Mouse (Mus musculus): Measurements from ENCODE around the gene Vash2.

Gene Vash2

GRCm38 (mm10) chr1:190976887-190977573, 2.1 kb downstream of the Vash2 start:
- no peak for DNase-seq (ENCODE audit: low spot score in 2 of 2)

GRCm38 (mm10) chr1:190974833-190975232, 4.3 kb downstream of the Vash2 start:
- no peak for DNase-seq (ENCODE audit: low spot score in 2 of 2)

- no peak for DNase-seq (ENCODE audit: low spot score in 2 of 2)
Measured at GRCm38 (mm10) chr1:190974191-190974590, 4.9 kb downstream of the Vash2 start.

- no peak for DNase-seq (ENCODE audit: low spot score in 2 of 2)
Measured at GRCm38 (mm10) chr1:190972612-190973192, 6.4 kb downstream of the Vash2 start.

GRCm38 (mm10) chr1:190971708-190972610, 7.1 kb downstream of the Vash2 start:
- DNase-seq (ENCODE audit: low spot score in 2 of 2) = no peak

GRCm38 (mm10) chr1:190968010-190968409, 11.1 kb downstream of the Vash2 start:
- no peak for DNase-seq (ENCODE audit: low spot score in 2 of 2)

GRCm38 (mm10) chr1:190964992-190965780, 13.9 kb downstream of the Vash2 start:
- DNase-seq (ENCODE audit: low spot score in 2 of 2) = no peak

GRCm38 (mm10) chr1:190962760-190963159, 16.3 kb downstream of the Vash2 start:
- DNase-seq (ENCODE audit: low spot score in 2 of 2) = no peak

GRCm38 (mm10) chr1:190958821-190959220, 20.3 kb downstream of the Vash2 start:
- no peak for DNase-seq (ENCODE audit: low spot score in 2 of 2)

GRCm38 (mm10) chr1:190953009-190953408, 26.1 kb downstream of the Vash2 start:
- no peak for DNase-seq (ENCODE audit: low spot score in 2 of 2)

- DNase-seq (ENCODE audit: low spot score in 2 of 2) = no peak
Measured at GRCm38 (mm10) chr1:190951014-190951413, 28.1 kb downstream of the Vash2 start.

- DNase-seq (ENCODE audit: low spot score in 2 of 2) = no peak
Measured at GRCm38 (mm10) chr1:190948846-190949245, 30.2 kb downstream of the Vash2 start.

GRCm38 (mm10) chr1:190948439-190948838, 30.7 kb downstream of the Vash2 start:
- no peak for DNase-seq (ENCODE audit: low spot score in 2 of 2)

GRCm38 (mm10) chr1:190947986-190948385, 31.1 kb downstream of the Vash2 start:
- DNase-seq (ENCODE audit: low spot score in 2 of 2) = no peak

GRCm38 (mm10) chr1:190944109-190944760, 34.9 kb downstream of the Vash2 start:
- DNase-seq (ENCODE audit: low spot score in 2 of 2) = peak; percentile 53 to 75

GRCm38 (mm10) chr1:190939803-190940202, 39.3 kb downstream of the Vash2 start:
- no peak for DNase-seq (ENCODE audit: low spot score in 2 of 2)

- no peak for DNase-seq (ENCODE audit: low spot score in 2 of 2)
Measured at GRCm38 (mm10) chr1:190930181-190930580, 48.9 kb downstream of the Vash2 start.

- no peak for DNase-seq (ENCODE audit: low spot score in 2 of 2)
Measured at GRCm38 (mm10) chr1:190929010-190929695, 49.9 kb downstream of the Vash2 start.

- DNase-seq (ENCODE audit: low spot score in 2 of 2) = peak; percentile 99
Measured at GRCm38 (mm10) chr1:190928370-190929009, 50.6 kb downstream of the Vash2 start.

GRCm38 (mm10) chr1:190927751-190928369, 51.2 kb downstream of the Vash2 start:
- DNase-seq (ENCODE audit: low spot score in 2 of 2) = no peak

All from spleen, postnatal 4 days (tissue).